ENCODE assay signal across 11 mouse cellular contexts in genomic region chr5:53992616-53993015, GRCm38 (mm10). TPM values are rescaled to one million over a fixed set of nuclear protein-coding genes. Genes with fewer than 3 reads are reported as not detected.
DNase-seq lines count a peak whose midpoint lies in the region; ATAC-seq lines count a peak whose summit lies in the region.
"Had no signal": no experiment of that assay in that cellular context is flagged by ENCODE, and none has a peak within 500 bp of the region (broad histone marks: within the 10 kb centered on the region; RNA-seq: fewer than 3 reads in every experiment).

No protein-coding gene starts in this region.

- 62% methylated on average over 7 of the region's 7 CpGs for WGBS in embryonic facial prominence, embryonic 14.5 days
- WGBS in embryonic facial prominence, embryonic 10.5 days = 61% methylated on average over 7 of the region's 7 CpGs

- DNase-seq in embryonic facial prominence, embryonic 14.5 days (ENCODE audit: low spot score) = peak; percentile 56
- DNase-seq in embryonic facial prominence, embryonic 10.5 days (ENCODE audit: low spot score) = no peak
- peak; percentile 81 to 85 for DNase-seq in cerebellum, postnatal 14 days
- peak; percentile 38 for DNase-seq in kidney, postnatal 14 days
- DNase-seq in retina, embryonic 14.5 days (ENCODE audit: low spot score) = peak; percentile 40
- no peak for DNase-seq in MN1 (ENCODE audit: low spot score)
- no peak for DNase-seq in urinary bladder, postnatal 4 days (ENCODE audit: low spot score in 2 of 2)

- no peak overlapping the region for H3K4me2 ChIP-seq in embryonic facial prominence, embryonic 14.5 days (ENCODE audit: low read depth, low read length)

- H3K36me3 ChIP-seq in embryonic facial prominence, embryonic 14.5 days (ENCODE audit: control insufficient read depth, insufficient read depth, low read length) = no peaks in the 10 kb centered on the region
- no peaks in the 10 kb centered on the region for H3K36me3 ChIP-seq in embryonic facial prominence, embryonic 10.5 days (replicated peaks)

- no peak overlapping the region for H3K27ac ChIP-seq in embryonic facial prominence, embryonic 14.5 days (replicated peaks; ENCODE audit: low read depth, low read length)
- H3K27ac ChIP-seq in embryonic facial prominence, embryonic 10.5 days (replicated peaks) = no peak overlapping the region
- H3K27ac ChIP-seq: kidney, postnatal 0 days; macrophage had no signal

- peak; percentile 53; the same call in 1 of the 2 replicates for ATAC-seq in embryonic facial prominence, embryonic 14.5 days (ENCODE audit: low read depth)
- ATAC-seq in CD4-positive, CD25-positive, alpha-beta regulatory T cell, adult 4 months = no peak

- no peaks in the 10 kb centered on the region for H3K4me1 ChIP-seq in embryonic facial prominence, embryonic 14.5 days (ENCODE audit: control insufficient read depth, insufficient read depth, low read length)
- peaks cover 8% of the 10 kb centered on the region for H3K4me1 ChIP-seq in embryonic facial prominence, embryonic 10.5 days

- no peaks in the 10 kb centered on the region for H3K9me3 ChIP-seq in embryonic facial prominence, embryonic 14.5 days (ENCODE audit: control insufficient read depth, low read length)
- H3K9me3 ChIP-seq in embryonic facial prominence, embryonic 10.5 days = no peaks in the 10 kb centered on the region

- H3K27me3 ChIP-seq in embryonic facial prominence, embryonic 14.5 days (replicated peaks; ENCODE audit: control insufficient read depth, insufficient read depth, low read length) = no peaks in the 10 kb centered on the region
- H3K27me3 ChIP-seq in embryonic facial prominence, embryonic 10.5 days (replicated peaks; ENCODE audit: low read depth, poor library complexity, severe bottlenecking) = peaks cover 13% of the 10 kb centered on the region

- no peak overlapping the region for H3K9ac ChIP-seq in embryonic facial prominence, embryonic 14.5 days (ENCODE audit: low read depth, low read length)

- H3K4me3 ChIP-seq in embryonic facial prominence, embryonic 14.5 days (ENCODE audit: low read depth, low read length) = no peak overlapping the region
- no peak overlapping the region for H3K4me3 ChIP-seq in embryonic facial prominence, embryonic 10.5 days
- H3K4me3 ChIP-seq: erythroblast, embryonic 14.5 days had no signal

RNA-seq across cellular contexts. Expression of gene Stim2, which starts 5.7 kb away (rescaled TPM):
- polyA plus RNA-seq in embryonic facial prominence, embryonic 14.5 days (2014; fragmentation: Nextera tagmentation; extraction: Ambion mirVana) = 30.5 and 38.1 TPM in 2 replicates
- 13.9 and 14.3 TPM in 2 replicates for polyA plus RNA-seq in embryonic facial prominence, embryonic 10.5 days (2016; fragmentation: Nextera tagmentation; extraction: Ambion mirVana)
- 10 to 100 TPM; 20.9 to 27.9 TPM for polyA plus RNA-seq in CD4-positive, CD25-positive, alpha-beta regulatory T cell, adult 4 months (2017; shearing (Covaris generic))

Comparison
In these comparisons a context has a peak if more than half of its experiments do, and no peak if none do; other contexts are left out.
1. DNase-seq: peak in embryonic facial prominence, embryonic 14.5 days (single experiment), cerebellum, postnatal 14 days (2 of 2), kidney, postnatal 14 days (single experiment) and retina, embryonic 14.5 days (single experiment); none in embryonic facial prominence, embryonic 10.5 days (single experiment), MN1 (single experiment) and urinary bladder, postnatal 4 days (0 of 2).